Mouse (Mus musculus): ENCODE results near the gene Slc39a11. TPM values are rescaled to one million over a fixed set of nuclear protein-coding genes. Genes with fewer than 3 reads are reported as not detected.
A peak's percentile ranks its signal among the peaks of the same experiment; 100 is the strongest.

Slc39a11 gene
- polyA plus RNA-seq, 1 experiment: 14.7 TPM

DNA sequence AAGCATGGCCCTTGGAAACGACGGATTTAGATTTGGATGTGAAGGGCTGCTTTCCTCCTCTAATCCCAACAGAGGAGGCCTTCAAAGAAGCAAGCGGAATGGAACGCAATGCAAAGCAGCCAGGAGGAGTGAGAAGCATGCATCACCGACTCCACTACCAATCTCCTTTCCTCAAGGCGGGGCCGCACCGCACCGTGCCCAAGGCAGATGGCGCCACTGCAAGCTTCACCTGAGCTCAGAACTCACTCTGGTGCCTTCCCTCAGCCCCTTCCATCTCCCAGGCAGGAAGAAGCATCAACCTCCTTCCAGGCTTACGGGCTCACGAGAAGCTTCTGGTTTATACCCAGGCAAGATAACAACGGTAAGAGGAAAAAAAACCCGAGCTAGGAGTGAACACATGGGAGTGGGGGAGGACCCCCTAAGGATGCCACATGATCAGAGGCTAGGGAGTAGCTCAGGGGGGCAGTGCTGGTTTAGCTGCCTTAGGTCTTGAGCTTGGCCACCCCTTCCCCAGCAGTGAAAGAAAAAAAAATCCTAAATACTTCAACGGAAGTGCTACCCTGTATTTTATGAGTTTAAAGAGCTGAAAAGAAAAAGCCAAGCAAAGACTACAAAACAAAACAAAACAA, 191.2 kb downstream of the Slc39a11 start:
- TF ChIP-seq CTCF (IDR thresholded peaks at IDR 0.05; ENCODE audit: control insufficient read depth, insufficient read depth, low read length) (peak; percentile 42; the same call in 1 of the 2 replicates), POLR2A (IDR thresholded peaks at IDR 0.05; ENCODE audit: borderline replicate concordance, control insufficient read depth, low read depth, low read length) (no peak)
- H3K4me1 ChIP-seq (ENCODE audit: control insufficient read depth, insufficient read depth, low read length): no peaks in the 10 kb centered on the region
- H3K4me3 ChIP-seq (replicated peaks; ENCODE audit: control insufficient read depth, low read depth, low read length): no peak overlapping the region
- WGBS: 85% methylated on average over 15 of the region's 15 CpGs
- no peak overlapping the region for H3K27ac ChIP-seq (ENCODE audit: control insufficient read depth, insufficient read depth, low read depth, low read length, poor library complexity)

DNA sequence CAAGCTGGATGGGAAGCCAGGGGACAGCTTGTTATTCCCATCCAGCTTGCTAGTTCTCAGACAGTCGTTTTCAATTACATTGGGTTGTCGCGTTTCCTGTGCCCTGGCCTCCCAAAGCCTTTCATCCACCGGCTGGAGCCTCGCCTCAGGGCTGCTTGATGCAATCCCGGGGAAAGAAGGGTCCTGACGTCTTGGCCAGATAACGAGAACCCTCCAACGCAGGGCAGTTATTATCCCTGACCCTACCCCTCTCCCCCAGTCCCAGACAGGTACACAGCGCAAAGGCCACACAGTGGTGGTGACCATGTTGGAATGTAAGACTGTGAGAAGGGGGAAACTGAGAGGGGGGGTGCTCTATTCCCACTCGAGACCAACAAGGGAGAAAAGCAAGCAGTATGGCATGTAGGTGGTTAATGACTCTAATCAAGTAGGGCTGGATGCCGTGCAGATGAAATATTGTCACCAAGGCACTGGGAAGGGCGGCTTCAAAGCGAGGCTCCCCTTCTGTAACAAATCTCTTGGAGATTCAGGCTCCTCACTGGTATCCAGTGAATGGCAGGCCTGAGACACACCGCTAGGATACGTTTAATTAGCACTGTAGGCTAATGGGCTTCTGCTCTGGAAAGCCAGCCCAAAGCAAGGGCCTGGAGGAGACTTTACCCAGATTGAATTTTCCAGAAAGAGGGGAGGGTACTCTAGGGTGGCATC, 196.9 kb downstream of the Slc39a11 start:
- TF ChIP-seq CTCF (IDR thresholded peaks at IDR 0.05; ENCODE audit: control insufficient read depth, insufficient read depth, low read length) (no peak), POLR2A (IDR thresholded peaks at IDR 0.05; ENCODE audit: borderline replicate concordance, control insufficient read depth, low read depth, low read length) (no peak)
- no peak overlapping the region for H3K27ac ChIP-seq (ENCODE audit: control insufficient read depth, insufficient read depth, low read depth, low read length, poor library complexity)
- no peaks in the 10 kb centered on the region for H3K4me1 ChIP-seq (ENCODE audit: control insufficient read depth, insufficient read depth, low read length)
- H3K4me3 ChIP-seq (replicated peaks; ENCODE audit: control insufficient read depth, low read depth, low read length): no peak overlapping the region
- WGBS: 84% methylated on average over 16 of the region's 16 CpGs

DNA sequence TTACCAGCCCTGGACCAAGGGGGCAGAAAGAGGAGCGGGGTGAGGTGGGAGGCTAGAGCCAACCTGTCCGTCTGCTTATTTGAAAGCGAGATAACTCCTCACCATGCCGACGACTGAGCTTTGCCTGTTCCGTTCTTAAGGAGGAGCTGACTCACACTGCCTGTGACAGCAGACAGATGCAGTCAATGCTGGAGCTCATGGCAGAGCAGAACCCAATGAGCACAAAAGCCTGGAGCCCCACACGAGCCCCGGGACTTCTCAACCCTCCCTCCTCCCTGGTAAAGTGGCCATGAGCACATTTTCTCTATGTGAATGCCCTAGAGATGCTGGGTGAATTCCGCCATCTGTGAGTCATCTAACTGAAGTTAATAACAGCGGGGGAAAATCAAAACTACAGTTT, 198.6 kb downstream of the Slc39a11 start:
- H3K4me3 ChIP-seq (replicated peaks; ENCODE audit: control insufficient read depth, low read depth, low read length): no peak overlapping the region

DNA sequence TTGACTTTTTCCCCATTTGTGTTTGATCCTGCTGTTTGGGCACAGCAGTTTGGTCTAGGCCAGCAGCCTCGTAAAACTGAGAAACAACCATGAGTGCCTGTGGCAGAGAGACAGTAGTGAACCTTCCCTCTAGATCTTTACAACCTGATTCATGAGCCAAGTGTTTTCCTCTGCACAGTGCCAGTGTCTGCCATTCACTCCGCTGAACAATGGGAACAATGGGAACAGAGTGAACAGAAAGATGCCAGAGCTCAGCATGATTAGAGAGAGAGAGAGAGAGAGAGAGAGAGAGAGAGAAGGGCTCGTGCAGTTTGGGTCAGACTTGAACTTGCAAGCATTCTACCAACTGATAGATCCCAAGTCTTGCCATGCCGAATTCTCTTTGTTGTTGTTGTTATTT, 199.2 kb downstream of the Slc39a11 start:
- H3K4me1 ChIP-seq (ENCODE audit: control insufficient read depth, insufficient read depth, low read length): no peaks in the 10 kb centered on the region
- WGBS: 73% methylated on average over 4 of the region's 4 CpGs
- no peak for TF ChIP-seq POLR2A (IDR thresholded peaks at IDR 0.05; ENCODE audit: borderline replicate concordance, control insufficient read depth, low read depth, low read length)
- TF ChIP-seq CTCF (IDR thresholded peaks at IDR 0.05; ENCODE audit: control insufficient read depth, insufficient read depth, low read length): no peak
- H3K4me3 ChIP-seq (replicated peaks; ENCODE audit: control insufficient read depth, low read depth, low read length): no peak overlapping the region
- H3K27ac ChIP-seq (ENCODE audit: control insufficient read depth, insufficient read depth, low read depth, low read length, poor library complexity): no peak overlapping the region

More for the DNA sequence above, 198.6 kb downstream of the Slc39a11 start:
- TF ChIP-seq CTCF (IDR thresholded peaks at IDR 0.05; ENCODE audit: control insufficient read depth, insufficient read depth, low read length) (no peak), POLR2A (IDR thresholded peaks at IDR 0.05; ENCODE audit: borderline replicate concordance, control insufficient read depth, low read depth, low read length) (no peak)
- Histone ChIP-seq H3K27ac (ENCODE audit: control insufficient read depth, insufficient read depth, low read depth, low read length, poor library complexity) (no peak overlapping the region), H3K4me1 (ENCODE audit: control insufficient read depth, insufficient read depth, low read length) (no peaks in the 10 kb centered on the region)
- 85% methylated on average over 10 of the region's 10 CpGs for WGBS

DNA sequence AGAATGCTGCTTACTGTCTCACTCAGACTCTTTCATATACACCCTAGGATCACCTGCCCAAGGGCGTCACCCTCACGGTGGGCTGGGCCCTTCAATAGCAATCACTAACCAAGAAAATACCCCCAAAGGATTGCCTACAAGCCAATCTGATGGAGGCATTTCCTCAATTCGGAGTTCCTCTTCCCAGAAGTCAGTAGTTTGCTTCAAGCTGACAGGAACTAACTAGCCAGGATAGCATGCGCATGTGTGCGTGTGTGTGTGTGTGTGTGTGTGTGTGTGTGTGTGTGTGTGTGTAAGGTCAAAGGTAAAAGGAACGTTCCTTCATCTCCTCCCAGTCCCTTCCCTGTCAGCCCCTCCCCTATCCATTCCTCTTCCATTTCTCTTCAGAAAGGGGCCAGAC, 199.9 kb downstream of the Slc39a11 start:
- H3K4me3 ChIP-seq (replicated peaks; ENCODE audit: control insufficient read depth, low read depth, low read length): no peak overlapping the region
- 56% methylated on average over 6 of the region's 6 CpGs for WGBS
- TF ChIP-seq CTCF (IDR thresholded peaks at IDR 0.05; ENCODE audit: control insufficient read depth, insufficient read depth, low read length) (no peak), POLR2A (IDR thresholded peaks at IDR 0.05; ENCODE audit: borderline replicate concordance, control insufficient read depth, low read depth, low read length) (no peak)
- H3K4me1 ChIP-seq (ENCODE audit: control insufficient read depth, insufficient read depth, low read length): no peaks in the 10 kb centered on the region
- no peak overlapping the region for H3K27ac ChIP-seq (ENCODE audit: control insufficient read depth, insufficient read depth, low read depth, low read length, poor library complexity)

DNA sequence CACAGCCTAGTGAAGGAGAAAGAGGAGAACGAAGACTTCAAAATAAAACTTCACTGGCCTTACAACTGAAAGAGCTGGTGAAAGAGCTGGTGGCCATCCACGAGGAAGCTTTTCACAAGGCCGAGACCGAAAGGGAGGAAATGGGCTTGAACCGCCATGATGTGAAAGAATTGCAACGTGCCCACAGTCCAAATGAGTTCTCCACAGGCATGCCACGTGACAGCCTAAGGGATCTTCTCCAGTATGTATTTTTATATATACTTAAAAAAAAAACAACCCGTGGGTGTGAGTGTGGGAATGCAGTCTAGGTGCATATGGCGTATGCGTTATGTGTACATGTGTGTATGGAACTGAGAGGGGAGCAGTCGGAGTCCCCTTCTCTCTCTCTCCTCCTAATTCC, 207.8 kb downstream of the Slc39a11 start:
- H3K4me3 ChIP-seq (replicated peaks; ENCODE audit: control insufficient read depth, low read depth, low read length): no peak overlapping the region
- H3K27ac ChIP-seq (ENCODE audit: control insufficient read depth, insufficient read depth, low read depth, low read length, poor library complexity): no peak overlapping the region
- no peak for TF ChIP-seq CTCF (IDR thresholded peaks at IDR 0.05; ENCODE audit: control insufficient read depth, insufficient read depth, low read length)
- TF ChIP-seq POLR2A (IDR thresholded peaks at IDR 0.05; ENCODE audit: borderline replicate concordance, control insufficient read depth, low read depth, low read length): no peak
- WGBS: 85% methylated on average over 11 of the region's 11 CpGs
- no peaks in the 10 kb centered on the region; the same call in 1 of the 2 replicates for H3K4me1 ChIP-seq (ENCODE audit: control insufficient read depth, insufficient read depth, low read length)

DNA sequence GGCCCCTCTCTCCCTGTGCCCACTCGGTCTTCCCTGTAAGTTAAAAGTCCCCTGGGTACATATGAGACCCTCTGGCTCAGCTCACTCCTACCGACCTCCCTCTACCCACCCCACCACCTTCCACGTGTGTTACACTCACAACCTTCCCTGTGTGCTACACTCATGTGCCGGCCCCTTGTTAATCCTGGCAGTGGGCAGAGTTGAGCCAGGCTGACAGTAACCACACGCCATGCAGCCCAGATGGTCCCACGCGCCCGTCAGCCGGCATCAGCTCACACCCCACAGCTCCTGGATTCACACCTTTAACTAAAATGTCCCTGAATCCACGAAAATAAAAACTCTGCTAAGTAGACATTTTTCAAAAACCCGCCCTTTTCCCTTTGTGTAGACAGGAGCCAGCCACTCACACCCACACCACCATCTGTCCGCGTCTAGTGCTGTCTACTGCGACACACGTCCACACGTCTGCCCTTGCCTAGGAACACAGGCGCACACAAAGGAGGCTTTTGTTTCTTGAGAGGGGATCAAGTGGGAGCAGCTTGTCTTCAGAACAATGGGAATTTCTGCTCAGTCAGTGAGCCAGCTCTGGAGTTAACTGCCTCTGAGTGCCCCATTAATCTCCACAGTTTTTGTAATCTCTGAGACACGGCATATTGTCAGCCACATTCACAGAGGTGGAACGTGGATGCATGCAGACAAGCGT, 210.4 kb downstream of the Slc39a11 start:
- Histone ChIP-seq H3K4me1 (ENCODE audit: control insufficient read depth, insufficient read depth, low read length) (no peaks in the 10 kb centered on the region; the same call in 1 of the 2 replicates), H3K27ac (ENCODE audit: control insufficient read depth, insufficient read depth, low read depth, low read length, poor library complexity) (no peak overlapping the region), H3K4me3 (replicated peaks; ENCODE audit: control insufficient read depth, low read depth, low read length) (no peak overlapping the region)
- TF ChIP-seq CTCF (IDR thresholded peaks at IDR 0.05; ENCODE audit: control insufficient read depth, insufficient read depth, low read length) (no peak), POLR2A (IDR thresholded peaks at IDR 0.05; ENCODE audit: borderline replicate concordance, control insufficient read depth, low read depth, low read length) (no peak)
- WGBS: 89% methylated on average over 20 of the region's 20 CpGs

DNA sequence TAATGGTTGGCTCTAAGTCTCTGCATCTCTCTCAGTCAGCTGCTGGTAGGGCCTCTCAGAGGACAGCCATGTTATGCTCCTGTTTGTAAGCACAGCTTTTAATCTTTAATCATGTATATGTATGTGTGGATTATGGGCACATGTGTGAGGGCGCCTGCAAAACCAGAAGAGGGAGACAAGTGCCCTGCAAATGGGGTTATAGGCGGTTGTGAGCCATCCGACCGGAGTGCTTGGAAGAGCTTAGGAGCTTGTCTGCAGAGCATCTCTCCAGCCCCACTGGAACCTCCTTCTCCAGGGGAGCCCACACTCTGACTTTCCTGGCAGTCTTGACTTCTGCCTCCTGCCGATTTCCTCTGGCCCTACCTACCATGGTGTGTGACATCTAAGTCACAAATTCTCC, 211.0 kb downstream of the Slc39a11 start:
- H3K27ac ChIP-seq (ENCODE audit: control insufficient read depth, insufficient read depth, low read depth, low read length, poor library complexity): no peak overlapping the region

More for the DNA sequence above, 211.0 kb downstream of the Slc39a11 start:
- WGBS: 86% methylated on average over 5 of the region's 5 CpGs
- TF ChIP-seq CTCF (IDR thresholded peaks at IDR 0.05; ENCODE audit: control insufficient read depth, insufficient read depth, low read length): no peak
- TF ChIP-seq POLR2A (IDR thresholded peaks at IDR 0.05; ENCODE audit: borderline replicate concordance, control insufficient read depth, low read depth, low read length): no peak
- Histone ChIP-seq H3K4me3 (replicated peaks; ENCODE audit: control insufficient read depth, low read depth, low read length) (no peak overlapping the region), H3K4me1 (ENCODE audit: control insufficient read depth, insufficient read depth, low read length) (no peaks in the 10 kb centered on the region; the same call in 1 of the 2 replicates)
